Mouse (Mus musculus) stomach, postnatal 0 days (tissue): Measurements from ENCODE around the gene Spats1. TPM values are rescaled to one million over a fixed set of nuclear protein-coding genes. Genes with fewer than 3 reads are reported as not detected.
"Not testable (repeated sequence)": the region's sequence is repeated elsewhere in the genome, so short reads cannot be mapped to it uniquely, and the experiment has no call there.

Experiments
- ATAC-seq: fragments of 200-750 bp; cut with Nextera tagmentation; 2 replicates; pipeline ENCODE4 v1.8.0; 2017; ENCODE audit not compliant: low FRiP score, low TSS enrichment
- DNase-seq: peaks from one replicate; pipeline ENCODE4 v3.0.0-alpha.2; 2016; ENCODE audit warnings: low spot score
- H3K27ac ChIP-seq: fragments of 300-500 bp; sonication (generic); replicated peaks from 2 replicates; pipeline ENCODE4 v1.5.1; 2014; ENCODE audit warnings: mild to moderate bottlenecking, control low read depth
- H3K27me3 ChIP-seq: fragments of 300-500 bp; sonication (generic); 2 replicates; pipeline ENCODE4 v1.6.1; 2014; ENCODE audit warnings: low read length; ENCODE audit not compliant: control insufficient read depth, insufficient read depth
- H3K36me3 ChIP-seq: fragments of 300-500 bp; sonication (generic); 2 replicates; pipeline ENCODE4 v1.6.1; 2014; ENCODE audit warnings: low read length, mixed read lengths; ENCODE audit not compliant: control insufficient read depth, insufficient read depth
- H3K4me1 ChIP-seq: fragments of 300-500 bp; sonication (generic); replicated peaks from 2 replicates; pipeline ENCODE4 v1.6.1; 2014; ENCODE audit warnings: antibody characterized with exemption; ENCODE audit not compliant: control insufficient read depth, insufficient read depth
- H3K4me2 ChIP-seq: fragments of 300-500 bp; sonication (generic); replicated peaks from 2 replicates; pipeline ENCODE4 v1.6.1; 2014; ENCODE audit warnings: low read depth, mild to moderate bottlenecking, control low read depth, moderate library complexity
- H3K4me3 ChIP-seq: fragments of 300-500 bp; sonication (generic); 2 replicates; pipeline ENCODE4 v1.5.1; 2014; ENCODE audit warnings: low read depth, low read length, control low read depth
- H3K9ac ChIP-seq: fragments of 300-500 bp; sonication (generic); 2 replicates; pipeline ENCODE4 v1.6.1; 2014; ENCODE audit warnings: mild to moderate bottlenecking, low read length, control low read depth, mixed read lengths
- H3K9me3 ChIP-seq: fragments of 300-500 bp; sonication (generic); 2 replicates; pipeline ENCODE4 v1.6.1; 2016; ENCODE audit warnings: low read length; ENCODE audit not compliant: control insufficient read depth
- CTCF ChIP-seq: IDR thresholded peaks from 2 replicates; pipeline ENCODE4 v1.5.1; 2016; ENCODE audit warnings: antibody characterized with exemption, low read depth, mild to moderate bottlenecking, moderate library complexity
- EP300 ChIP-seq: optimal IDR thresholded peaks from 2 replicates; pipeline ENCODE3; 2016; ENCODE audit warnings: antibody characterized with exemption
- WGBS: fragments of 180-500 bp; shearing (Covaris S2); extraction: QIAGEN DNeasy Blood & Tissue Kit; methylation state at CpG from one replicate; pipeline ENCODE4 v1.1.7; 2014; 5-methylcytosine and 5-hydroxymethylcytosine counted together
- polyA plus RNA-seq: library from polyadenylated mRNA; unstranded; fragments of >200 nt; fragmentation: Nextera tagmentation; extraction: Ambion mirVana; gene quantifications from 2 replicates; pipeline ENCODE4 v1.2.1, GENCODE M21; 2015

The Spats1 gene
- polyA plus RNA-seq, 1 experiment from 2014 or later = 0.24 TPM

DNA sequence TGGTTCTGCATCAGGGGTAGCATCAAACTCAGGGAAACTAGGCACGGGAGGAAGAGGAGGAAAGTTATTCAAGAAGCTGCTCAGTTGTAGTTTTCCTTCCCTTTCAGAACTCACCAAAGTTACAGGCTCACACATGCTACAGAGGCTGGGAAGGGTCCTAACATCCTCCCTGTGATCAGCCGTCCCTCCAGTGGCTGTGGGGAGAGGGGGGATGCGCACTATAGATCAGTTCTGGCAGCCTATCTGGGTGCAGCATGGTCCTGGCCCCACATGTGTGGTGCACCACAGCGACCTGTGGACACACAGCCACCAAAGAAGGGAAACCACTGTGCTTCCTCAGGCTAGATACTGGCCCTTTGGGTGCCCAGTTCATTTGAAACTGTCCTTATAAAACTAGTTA lies 16.7 kb downstream of the Spats1 start:
- no peak overlapping the region for H3K27ac ChIP-seq
- H3K36me3 ChIP-seq = no peaks in the 10 kb centered on the region
- no peaks in the 10 kb centered on the region for H3K9me3 ChIP-seq
- ATAC-seq (no peak), DNase-seq (no peak)
- no peak overlapping the region for H3K4me2 ChIP-seq
- H3K9ac ChIP-seq = no peak overlapping the region
- H3K4me1 ChIP-seq = no peaks in the 10 kb centered on the region
- TF ChIP-seq CTCF = no peak
- no peak for TF ChIP-seq EP300
- H3K4me3 ChIP-seq = no peak overlapping the region
- H3K27me3 ChIP-seq = no peaks in the 10 kb centered on the region
- WGBS = 85% methylated on average over 4 of the region's 4 CpGs

DNA sequence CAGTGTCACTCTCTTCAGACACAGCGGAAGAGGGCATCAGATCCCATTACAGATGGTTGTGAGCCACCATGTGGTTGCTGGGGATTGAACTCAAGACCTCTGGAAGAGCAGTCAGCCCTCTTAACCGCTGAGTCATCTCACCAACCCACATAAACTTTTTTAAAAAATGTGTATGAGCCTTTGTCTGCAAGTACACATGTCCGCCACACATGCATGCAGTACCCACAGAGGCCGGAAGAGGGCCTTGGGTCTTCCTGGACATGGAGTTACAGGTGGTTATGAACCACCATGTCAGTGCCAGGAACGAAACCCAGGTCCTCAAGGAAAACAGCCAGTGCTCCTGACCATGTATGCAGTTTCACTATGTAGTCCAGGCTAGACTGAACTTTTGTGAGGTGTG lies 17.7 kb downstream of the Spats1 start:
- DNase-seq = no peak
- H3K9me3 ChIP-seq = no peaks in the 10 kb centered on the region
- H3K4me2 ChIP-seq = no peak overlapping the region
- no peaks in the 10 kb centered on the region for H3K36me3 ChIP-seq
- TF ChIP-seq EP300 = no peak
- H3K4me1 ChIP-seq = no peaks in the 10 kb centered on the region
- no peak overlapping the region for H3K4me3 ChIP-seq
- no peak overlapping the region for H3K9ac ChIP-seq
- H3K27me3 ChIP-seq = no peaks in the 10 kb centered on the region
- ATAC-seq = no peak
- H3K27ac ChIP-seq = no peak overlapping the region
- 86% methylated on average over 5 of the region's 5 CpGs for WGBS

DNA sequence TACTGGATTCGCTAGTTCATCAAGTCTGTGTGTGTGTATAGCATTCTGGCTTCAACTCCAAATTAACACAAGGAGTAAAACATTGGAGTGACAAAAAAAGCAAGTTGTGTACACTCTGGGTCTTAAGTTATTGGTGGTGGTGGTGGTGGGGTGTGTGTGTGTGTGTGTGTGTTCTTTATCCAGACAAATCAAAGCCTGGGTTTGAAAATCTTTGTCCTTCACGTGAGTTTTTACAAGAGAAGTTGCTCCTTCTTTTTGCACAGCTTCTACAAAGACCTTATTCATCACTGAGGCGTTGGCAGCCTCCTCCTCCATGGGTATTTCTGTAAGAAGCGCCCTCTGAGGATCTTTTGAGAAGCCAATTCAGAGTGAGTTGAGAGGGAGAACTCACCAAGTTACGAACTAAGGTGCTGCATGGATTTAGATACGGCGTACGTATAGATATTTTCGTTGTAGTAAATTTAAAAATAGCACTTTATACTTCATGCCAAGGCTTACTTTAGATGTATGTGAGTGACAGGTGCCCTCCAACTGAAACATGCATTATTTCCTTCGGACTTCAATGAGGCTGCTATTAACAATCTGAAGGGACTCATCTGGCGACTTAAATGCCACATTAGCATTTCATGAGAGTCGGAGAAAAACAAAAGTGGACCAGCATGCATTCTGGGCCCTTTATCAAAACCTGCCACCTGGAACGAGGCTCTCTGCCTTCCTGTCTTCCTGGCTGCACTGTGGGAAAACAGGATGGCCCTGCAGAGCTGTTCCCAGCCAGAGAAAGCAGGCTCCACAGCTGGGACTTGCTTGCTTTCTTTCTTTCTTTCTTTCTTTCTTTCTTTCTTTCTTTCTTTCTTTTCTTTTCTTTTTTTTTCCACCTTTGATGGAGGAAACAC lies 18.7 kb downstream of the Spats1 start:
- ATAC-seq = no peak
- 64% methylated on average over 13 of the region's 13 CpGs for WGBS
- no peak overlapping the region for H3K9ac ChIP-seq
- H3K36me3 ChIP-seq = no peaks in the 10 kb centered on the region
- no peak overlapping the region for H3K4me3 ChIP-seq
- no peak overlapping the region for H3K4me2 ChIP-seq
- H3K4me1 ChIP-seq = no peaks in the 10 kb centered on the region
- no peak for TF ChIP-seq EP300
- TF ChIP-seq CTCF = no peak
- DNase-seq = no peak
- no peaks in the 10 kb centered on the region for H3K27me3 ChIP-seq
- H3K9me3 ChIP-seq = no peaks in the 10 kb centered on the region
- no peak overlapping the region for H3K27ac ChIP-seq

DNA sequence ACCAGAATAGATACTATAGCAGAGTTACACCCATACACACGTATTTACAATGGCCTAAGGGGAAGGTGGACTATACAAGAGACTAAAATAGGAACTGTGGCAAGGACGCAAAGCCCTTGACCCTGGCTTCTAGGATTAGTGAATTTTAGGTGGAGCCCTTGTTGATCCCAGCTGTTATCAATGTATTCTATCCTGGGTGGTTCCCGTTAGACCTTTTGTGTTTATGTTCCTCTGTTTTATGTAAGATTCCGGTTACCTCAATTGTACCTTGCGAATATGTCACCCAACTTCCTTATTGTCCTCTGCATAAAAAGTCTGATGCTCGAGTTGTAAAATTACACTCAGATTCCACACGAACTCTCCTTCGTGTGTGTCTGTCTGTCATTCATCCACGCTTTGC lies 19.4 kb downstream of the Spats1 start:
- not testable (repeated sequence) for H3K9ac ChIP-seq, ATAC-seq
- WGBS = 86% methylated on average over 8 of the region's 9 CpGs

DNA sequence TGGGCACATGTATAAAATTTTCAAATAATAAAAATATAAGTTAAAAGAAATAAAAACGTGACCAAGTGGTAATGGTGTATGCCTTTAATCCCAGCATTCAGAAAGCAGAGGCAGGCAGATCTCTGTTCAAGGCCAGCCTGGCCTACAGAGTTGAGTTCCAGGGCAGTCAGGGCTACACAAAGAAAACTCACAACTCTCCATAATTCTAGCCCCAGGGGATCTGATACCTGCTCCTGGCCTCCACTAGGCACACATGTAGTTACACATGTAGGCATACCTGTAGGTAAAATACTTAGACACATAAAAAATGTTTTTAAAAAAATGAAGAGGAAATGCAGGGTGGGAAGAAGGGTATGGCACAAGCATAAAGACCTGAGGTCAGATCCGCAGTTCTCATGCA lies 20.4 kb downstream of the Spats1 start:
- no peak overlapping the region for H3K4me3 ChIP-seq
- H3K36me3 ChIP-seq = no peaks in the 10 kb centered on the region
- no peaks in the 10 kb centered on the region for H3K9me3 ChIP-seq
- H3K4me2 ChIP-seq = no peak overlapping the region
- no peak for DNase-seq
- TF ChIP-seq EP300 (no peak), CTCF (no peak)
- no peak overlapping the region for H3K9ac ChIP-seq
- no peak overlapping the region for H3K27ac ChIP-seq
- no peaks in the 10 kb centered on the region for H3K27me3 ChIP-seq
- ATAC-seq = no peak
- WGBS = 90% methylated on average over 2 of the region's 2 CpGs
- H3K4me1 ChIP-seq = no peaks in the 10 kb centered on the region

More for the DNA sequence above, 19.4 kb downstream of the Spats1 start:
- H3K36me3 ChIP-seq, H3K4me2 ChIP-seq, H3K4me3 ChIP-seq, H3K4me1 ChIP-seq, H3K9me3 ChIP-seq, H3K27me3 ChIP-seq, DNase-seq, H3K27ac ChIP-seq: not testable (repeated sequence)

DNA sequence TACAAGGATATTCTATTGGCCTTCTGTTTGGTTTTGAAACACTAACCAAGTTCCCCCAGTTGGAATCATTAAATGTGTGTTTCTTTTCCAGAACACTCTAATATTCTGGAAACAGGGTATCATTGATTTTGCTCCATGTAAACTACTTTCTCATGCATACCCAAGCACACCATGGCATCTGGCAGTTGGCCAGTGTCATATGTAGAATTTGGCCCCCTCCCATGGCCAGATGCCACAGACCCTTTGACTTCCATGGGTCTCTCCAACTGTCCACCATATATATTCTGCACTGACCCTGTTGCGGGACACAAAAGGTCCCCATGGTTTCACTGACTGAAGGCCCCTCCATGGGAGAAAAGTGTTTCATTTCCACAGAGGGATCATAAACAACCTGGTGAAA lies 22.9 kb downstream of the Spats1 start:
- H3K27me3 ChIP-seq = no peaks in the 10 kb centered on the region
- no peak overlapping the region for H3K27ac ChIP-seq
- no peak overlapping the region for H3K9ac ChIP-seq
- no peaks in the 10 kb centered on the region for H3K9me3 ChIP-seq
- no peaks in the 10 kb centered on the region for H3K36me3 ChIP-seq
- H3K4me3 ChIP-seq = no peak overlapping the region
- WGBS = 97% methylated on average over 1 of the region's 1 CpGs
- DNase-seq = no peak
- no peak overlapping the region for H3K4me2 ChIP-seq
- TF ChIP-seq EP300 (no peak), CTCF (no peak)
- ATAC-seq = no peak
- no peaks in the 10 kb centered on the region for H3K4me1 ChIP-seq
